Mouse (Mus musculus) E14TG2a.4 (cell line): ENCODE data around the gene Acot1.

ENCODE experiments used
- CTCF ChIP-seq: conservative IDR thresholded peaks from 2 replicates; pipeline ENCODE4 v1.5.1; 2014; ENCODE audit warnings: low read length
- NANOG ChIP-seq: IDR thresholded peaks from 2 replicates; pipeline ENCODE4 v1.6.1; 2014; ENCODE audit warnings: borderline replicate concordance, low read length, mixed read lengths

DNA sequence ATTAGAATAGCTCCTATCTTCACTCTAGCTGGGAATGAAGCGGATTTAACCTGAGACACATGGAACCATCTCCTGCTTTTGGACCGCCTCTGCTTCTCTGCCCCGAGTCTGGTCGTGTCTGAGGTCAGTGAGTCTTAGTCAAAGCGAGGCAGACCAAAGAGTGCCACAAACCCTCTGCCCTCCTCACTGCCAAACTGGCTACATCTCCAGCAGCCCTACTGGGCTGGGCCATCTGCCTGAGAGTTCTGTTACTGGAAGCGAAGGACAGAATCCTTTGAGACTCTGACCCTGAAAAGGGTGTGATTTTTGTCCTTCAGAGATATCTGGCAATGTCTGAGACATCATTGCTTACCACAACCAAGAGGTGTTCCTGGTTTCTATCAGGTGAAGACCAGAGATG lies 30.4 kb upstream of the Acot1 start:
- TF ChIP-seq CTCF (no peak), NANOG (no peak)
